Mouse (Mus musculus): Measurements from ENCODE around the gene Afmid. TPM values are rescaled to one million over a fixed set of nuclear protein-coding genes. Genes with fewer than 3 reads are reported as not detected.

Gene Afmid
- polyA plus RNA-seq, 2 experiments, result 7.5 to 7.6 TPM

DNA sequence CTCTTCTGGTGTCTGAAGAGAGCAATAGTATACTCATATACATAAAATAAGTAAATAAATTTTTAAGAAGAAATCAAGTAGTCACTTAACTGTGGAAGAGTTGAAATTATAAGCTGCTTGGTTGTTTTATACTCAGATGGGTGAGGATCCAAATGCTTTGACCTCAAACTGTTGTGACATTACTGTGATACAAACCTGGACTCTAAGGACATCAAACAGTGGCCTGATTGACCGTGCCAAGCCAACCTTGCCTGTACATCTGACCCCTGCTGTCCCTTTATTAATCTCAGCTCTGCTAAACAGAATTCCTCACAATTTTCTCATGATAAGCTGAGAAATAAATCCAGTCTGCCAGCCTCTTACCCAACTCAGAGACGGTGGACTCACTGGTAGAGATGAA is 19.9 kb downstream of the Afmid start:
- no peaks in the 10 kb centered on the region for H3K9me3 ChIP-seq (ENCODE audit: control insufficient read depth, low read length)
- H3K9ac ChIP-seq (replicated peaks), result no peak overlapping the region
- H3K4me1 ChIP-seq (replicated peaks; ENCODE audit: control insufficient read depth in 2 of 2, insufficient read depth in 2 of 2, low read length in 1 of 2), result peaks cover 17 to 26% of the 10 kb centered on the region in 2 experiments
- DNase-seq (ENCODE audit: low read depth in 3 of 3, low spot score in 3 of 3), result no peak
- H3K36me3 ChIP-seq (replicated peaks; ENCODE audit: control insufficient read depth, insufficient read depth, low read depth), result peaks cover 5% of the 10 kb centered on the region
- no peaks in the 10 kb centered on the region for H3K27me3 ChIP-seq (ENCODE audit: control insufficient read depth, insufficient read depth, low read length)
- ATAC-seq (ENCODE audit: insufficient read depth), result no peak
- no peak overlapping the region for H3K4me3 ChIP-seq (ENCODE audit: insufficient read depth in 1 of 2, low read depth in 2 of 2, low read length in 2 of 2)
- TF ChIP-seq CTCF (IDR thresholded peaks at IDR 0.05; ENCODE audit: low read depth), result no peak
- TF ChIP-seq EP300 (IDR thresholded peaks at IDR 0.05; ENCODE audit: low read depth), result no peak
- 62% methylated on average over 2 of the region's 2 CpGs for WGBS (ENCODE audit: insufficient replicate concordance)
- no peak overlapping the region for H3K27ac ChIP-seq
- H3K4me2 ChIP-seq (ENCODE audit: low read depth), result no peak overlapping the region

GRCm38 (mm10) chr11:117846640-117847039 is 20.9 kb downstream of the Afmid start:
- H3K9me3 ChIP-seq (ENCODE audit: control insufficient read depth, low read length), result no peaks in the 10 kb centered on the region
- no peak overlapping the region for H3K4me3 ChIP-seq (ENCODE audit: insufficient read depth in 1 of 2, low read depth in 2 of 2, low read length in 2 of 2)
- 45% methylated on average over 5 of the region's 5 CpGs for WGBS (ENCODE audit: insufficient replicate concordance)
- no peak overlapping the region for H3K27ac ChIP-seq
- no peak overlapping the region for H3K4me2 ChIP-seq (ENCODE audit: low read depth)
- TF ChIP-seq EP300 (IDR thresholded peaks at IDR 0.05; ENCODE audit: low read depth) (no peak), CTCF (IDR thresholded peaks at IDR 0.05; ENCODE audit: low read depth) (peak; percentile 62)
- H3K36me3 ChIP-seq (replicated peaks; ENCODE audit: control insufficient read depth, insufficient read depth, low read depth), result peaks cover 14% of the 10 kb centered on the region
- no peaks in the 10 kb centered on the region for H3K27me3 ChIP-seq (ENCODE audit: control insufficient read depth, insufficient read depth, low read length)
- no peak overlapping the region for H3K9ac ChIP-seq (replicated peaks)
- ATAC-seq (ENCODE audit: insufficient read depth) (no peak), DNase-seq (ENCODE audit: low read depth in 3 of 3, low spot score in 3 of 3) (no peak)
- peaks cover 19 to 28% of the 10 kb centered on the region in 2 experiments for H3K4me1 ChIP-seq (replicated peaks; ENCODE audit: control insufficient read depth in 2 of 2, insufficient read depth in 2 of 2, low read length in 1 of 2)

GRCm38 (mm10) chr11:117847593-117848215 is 22.0 kb downstream of the Afmid start:
- H3K4me2 ChIP-seq (ENCODE audit: low read depth), result peak overlapping the region; percentile 95
- H3K9ac ChIP-seq (replicated peaks), result peak overlapping the region; percentile 83
- ATAC-seq (ENCODE audit: insufficient read depth) (no peak), DNase-seq (ENCODE audit: low read depth in 3 of 3, low spot score in 3 of 3) (no peak)
- no peaks in the 10 kb centered on the region for H3K27me3 ChIP-seq (ENCODE audit: control insufficient read depth, insufficient read depth, low read length)
- H3K4me3 ChIP-seq (ENCODE audit: insufficient read depth in 1 of 2, low read depth in 2 of 2, low read length in 2 of 2), result peak overlapping the region; percentile 70 to 94; a peak in 3 of 4 replicates
- H3K27ac ChIP-seq, result peak overlapping the region; percentile 72
- H3K9me3 ChIP-seq (ENCODE audit: control insufficient read depth, low read length), result no peaks in the 10 kb centered on the region
- H3K36me3 ChIP-seq (replicated peaks; ENCODE audit: control insufficient read depth, insufficient read depth, low read depth), result peaks cover 24% of the 10 kb centered on the region
- 71% methylated on average over 7 of the region's 7 CpGs for WGBS (ENCODE audit: insufficient replicate concordance)
- peaks cover 19 to 30% of the 10 kb centered on the region in 2 experiments for H3K4me1 ChIP-seq (replicated peaks; ENCODE audit: control insufficient read depth in 2 of 2, insufficient read depth in 2 of 2, low read length in 1 of 2)
- TF ChIP-seq EP300 (IDR thresholded peaks at IDR 0.05; ENCODE audit: low read depth), result no peak
- TF ChIP-seq CTCF (IDR thresholded peaks at IDR 0.05; ENCODE audit: low read depth), result no peak

GRCm38 (mm10) chr11:117848271-117848984 is 22.7 kb downstream of the Afmid start:
- H3K9ac ChIP-seq (replicated peaks), result peak overlapping the region; percentile 83
- WGBS (ENCODE audit: insufficient replicate concordance), result 6% methylated on average over 19 of the region's 19 CpGs
- peak overlapping the region; percentile 70 to 94 for H3K4me3 ChIP-seq (ENCODE audit: insufficient read depth in 1 of 2, low read depth in 2 of 2, low read length in 2 of 2)
- no peak for DNase-seq (ENCODE audit: low read depth in 3 of 3, low spot score in 3 of 3)
- ATAC-seq (ENCODE audit: insufficient read depth), result peak; percentile 38
- no peak for TF ChIP-seq CTCF (IDR thresholded peaks at IDR 0.05; ENCODE audit: low read depth)
- TF ChIP-seq EP300 (IDR thresholded peaks at IDR 0.05; ENCODE audit: low read depth), result no peak
- H3K27me3 ChIP-seq (ENCODE audit: control insufficient read depth, insufficient read depth, low read length), result no peaks in the 10 kb centered on the region
- H3K9me3 ChIP-seq (ENCODE audit: control insufficient read depth, low read length), result no peaks in the 10 kb centered on the region
- H3K4me1 ChIP-seq (replicated peaks; ENCODE audit: control insufficient read depth in 2 of 2, insufficient read depth in 2 of 2, low read length in 1 of 2), result peaks cover 19 to 30% of the 10 kb centered on the region in 2 experiments
- peaks cover 32% of the 10 kb centered on the region for H3K36me3 ChIP-seq (replicated peaks; ENCODE audit: control insufficient read depth, insufficient read depth, low read depth)
- peak overlapping the region; percentile 72 for H3K27ac ChIP-seq
- peak overlapping the region; percentile 95 for H3K4me2 ChIP-seq (ENCODE audit: low read depth)

- WGBS (ENCODE audit: insufficient replicate concordance), result under 1% methylated on average over 51 of the region's 51 CpGs
- H3K36me3 ChIP-seq (replicated peaks; ENCODE audit: control insufficient read depth, insufficient read depth, low read depth), result peaks cover 39% of the 10 kb centered on the region
- TF ChIP-seq EP300 (IDR thresholded peaks at IDR 0.05; ENCODE audit: low read depth), result 0 out of 2 replicates have a peak, but pooled peaks have one; percentile 13
- 0 out of 2 replicates have a peak, but pooled peaks have one; percentile 13 for TF ChIP-seq CTCF (IDR thresholded peaks at IDR 0.05; ENCODE audit: low read depth)
These were observed 23.4 kb downstream of the Afmid start, which contains the start of gene Birc5 for GRCm38 (mm10) chr11:117848985-117849671. Birc5 (plus strand) TSS chr11:117849251.

More at GRCm38 (mm10) chr11:117848985-117849671, 23.4 kb downstream of the Afmid start, which contains the start of gene Birc5:
- Histone ChIP-seq H3K27ac (peak within 1 kb of the TSS; percentile 87), H3K9me3 (ENCODE audit: control insufficient read depth, low read length) (no peaks in the 10 kb centered on the region), H3K4me1 (replicated peaks; ENCODE audit: control insufficient read depth in 2 of 2, insufficient read depth in 2 of 2, low read length in 1 of 2) (peaks cover 19 to 30% of the 10 kb centered on the region in 2 experiments), H3K9ac (replicated peaks) (peak within 1 kb of the TSS; percentile 99), H3K27me3 (ENCODE audit: control insufficient read depth, insufficient read depth, low read length) (no peaks in the 10 kb centered on the region), H3K4me2 (ENCODE audit: low read depth) (peak within 1 kb of the TSS; percentile 99), H3K4me3 (ENCODE audit: insufficient read depth in 1 of 2, low read depth in 2 of 2, low read length in 2 of 2) (peak within 1 kb of the TSS; percentile 93 to 94)
- DNase-seq (ENCODE audit: low read depth in 3 of 3, low spot score in 3 of 3), result peak; percentile 89 to 92 (median 91)
- peak; percentile 88 for ATAC-seq (ENCODE audit: insufficient read depth)
